15 mouse cellular contexts compared by ENCODE assay signal in genomic region chr10:60879817-60880216, GRCm38 (mm10). TPM values are rescaled to one million over a fixed set of nuclear protein-coding genes. Genes with fewer than 3 reads are reported as not detected.
A peak's percentile ranks its signal among the peaks of the same experiment; 100 is the strongest.
DNase-seq lines count a peak whose midpoint lies in the region.
"Had no signal": no experiment of that assay in that cellular context is flagged by ENCODE, and none has a peak within 500 bp of the region (broad histone marks: within the 10 kb centered on the region; RNA-seq: fewer than 3 reads in every experiment).

No protein-coding gene starts in this region.

- peak; percentile 12 to 33 for DNase-seq in frontal cortex, postnatal 36 days (ENCODE audit: low spot score in 2 of 2)
- no peak for DNase-seq in frontal cortex, postnatal 25 days (ENCODE audit: low spot score in 2 of 2)
- DNase-seq in brain, adult 2 months (ENCODE audit: low read depth, low spot score): peak; percentile 51
- DNase-seq in telencephalon, adult 2 months (ENCODE audit: low read depth, low spot score): peak; percentile 28
- no peak for DNase-seq in layer of hippocampus, postnatal 14 days (ENCODE audit: low spot score in 2 of 2)
- DNase-seq: adrenal gland, adult 2 months; adrenal gland, postnatal 10 days; adrenal gland, postnatal 25 days; cerebellum, adult 11-12 months; cerebellum, adult 2 months; cerebellum, adult 9-10 months; cerebellum, postnatal 10 days; cerebellum, postnatal 25 days; forebrain, postnatal 0 days had no signal

RNA-seq across cellular contexts. Expression of gene Unc5b, which starts 48.4 kb away (rescaled TPM):
- total RNA-seq in layer of hippocampus, postnatal 14 days (2021): 10 to 100 TPM; 11.9 to 12.6 TPM
- total RNA-seq: MEL had no signal

Comparison
In these comparisons a context has a peak if more than half of its experiments do, and no peak if none do; other contexts are left out.
1. DNase-seq: peak in frontal cortex, postnatal 36 days (2 of 2), brain, adult 2 months (single experiment) and telencephalon, adult 2 months (single experiment); none in frontal cortex, postnatal 25 days (0 of 2) and layer of hippocampus, postnatal 14 days (0 of 2).